Mouse (Mus musculus): ENCODE data around the gene Acr.

GRCm38 (mm10) chr15:89607480-89607879, 39.4 kb downstream of the Acr start:
- TF ChIP-seq POLR2A (IDR thresholded peaks at IDR 0.05; ENCODE audit: insufficient read depth, low read depth, low read length) (no peak), CTCF (IDR thresholded peaks at IDR 0.05) (no peak), EP300 (IDR thresholded peaks at IDR 0.05; ENCODE audit: insufficient read depth, low read depth, low read length) (no peak)

Data from heart, adult 2 months (tissue).